Mouse (Mus musculus): ENCODE results near the gene Fgfr2. TPM values are rescaled to one million over a fixed set of nuclear protein-coding genes. Genes with fewer than 3 reads are reported as not detected.

Gene Fgfr2
- polyA plus RNA-seq, 1 experiment: 14.7 TPM

DNA sequence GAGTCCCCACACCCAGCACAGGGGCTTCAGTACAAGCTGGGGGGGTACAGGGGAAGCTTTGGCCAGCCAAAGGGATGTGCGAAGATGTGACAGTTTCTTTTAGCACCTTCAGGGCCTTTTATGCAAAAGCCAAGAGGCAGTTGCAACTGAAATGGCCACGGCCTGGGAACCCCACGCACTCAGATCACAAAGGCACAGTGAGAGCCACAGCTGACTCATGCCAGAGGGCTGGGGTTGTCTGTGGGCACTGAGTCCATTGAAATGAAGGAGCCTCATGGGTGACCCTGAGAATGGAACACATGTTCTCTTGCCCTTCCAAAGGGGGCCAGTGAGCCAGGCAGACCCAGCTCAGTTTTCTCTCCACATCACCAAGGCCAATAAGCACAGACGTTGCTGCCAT, 114.5 kb downstream of the Fgfr2 start:
- no peak overlapping the region for H3K27ac ChIP-seq (ENCODE audit: insufficient read depth, low read depth, low read length)
- H3K27me3 ChIP-seq (ENCODE audit: control insufficient read depth, insufficient read depth, low read length): no peaks in the 10 kb centered on the region
- TF ChIP-seq POLR2A (IDR thresholded peaks at IDR 0.05; ENCODE audit: low read depth, low read length): no peak
- no peak for TF ChIP-seq CTCF (IDR thresholded peaks at IDR 0.05; ENCODE audit: extremely low read depth, insufficient read length, insufficient replicate concordance, low read depth, low read length)
- WGBS: 99% methylated on average over 4 of the region's 4 CpGs
- H3K36me3 ChIP-seq (ENCODE audit: control insufficient read depth, insufficient read depth, low read length): peaks cover 3% of the 10 kb centered on the region; the same call in 1 of the 2 replicates
- H3K4me1 ChIP-seq (ENCODE audit: control insufficient read depth, insufficient read depth, insufficient read length, low read length): peaks cover 17% of the 10 kb centered on the region
- H3K4me3 ChIP-seq (ENCODE audit: low read depth, low read length): no peak overlapping the region

- 23% methylated on average over 11 of the region's 11 CpGs for WGBS
- TF ChIP-seq CTCF (IDR thresholded peaks at IDR 0.05; ENCODE audit: extremely low read depth, insufficient read length, insufficient replicate concordance, low read depth, low read length) (no peak), POLR2A (IDR thresholded peaks at IDR 0.05; ENCODE audit: low read depth, low read length) (no peak)
- Histone ChIP-seq H3K36me3 (ENCODE audit: control insufficient read depth, insufficient read depth, low read length) (no peaks in the 10 kb centered on the region; the same call in 1 of the 2 replicates), H3K27me3 (ENCODE audit: control insufficient read depth, insufficient read depth, low read length) (no peaks in the 10 kb centered on the region), H3K27ac (ENCODE audit: insufficient read depth, low read depth, low read length) (0 out of 2 replicates have a peak overlapping the region, but pooled peaks have one; percentile 12), H3K4me1 (ENCODE audit: control insufficient read depth, insufficient read depth, insufficient read length, low read length) (peaks cover 17% of the 10 kb centered on the region), H3K4me3 (ENCODE audit: low read depth, low read length) (no peak overlapping the region)
These were observed 115.8 kb downstream of the Fgfr2 start for GRCm38 (mm10) chr7:133007343-133007742.

- Histone ChIP-seq H3K36me3 (ENCODE audit: control insufficient read depth, insufficient read depth, low read length) (no peaks in the 10 kb centered on the region; the same call in 1 of the 2 replicates), H3K27me3 (ENCODE audit: control insufficient read depth, insufficient read depth, low read length) (no peaks in the 10 kb centered on the region), H3K27ac (ENCODE audit: insufficient read depth, low read depth, low read length) (no peak overlapping the region), H3K4me3 (ENCODE audit: low read depth, low read length) (no peak overlapping the region), H3K4me1 (ENCODE audit: control insufficient read depth, insufficient read depth, insufficient read length, low read length) (peaks cover 14% of the 10 kb centered on the region)
- no peak for TF ChIP-seq POLR2A (IDR thresholded peaks at IDR 0.05; ENCODE audit: low read depth, low read length)
- no peak for TF ChIP-seq CTCF (IDR thresholded peaks at IDR 0.05; ENCODE audit: extremely low read depth, insufficient read length, insufficient replicate concordance, low read depth, low read length)
- WGBS: 82% methylated on average over 7 of the region's 7 CpGs
These were observed 117.4 kb downstream of the Fgfr2 start for GRCm38 (mm10) chr7:133005772-133006171.

- H3K4me1 ChIP-seq (ENCODE audit: control insufficient read depth, insufficient read depth, insufficient read length, low read length): peaks cover 14% of the 10 kb centered on the region
- H3K36me3 ChIP-seq (ENCODE audit: control insufficient read depth, insufficient read depth, low read length): peaks cover 7% of the 10 kb centered on the region
- H3K27ac ChIP-seq (ENCODE audit: insufficient read depth, low read depth, low read length): no peak overlapping the region
- no peak overlapping the region for H3K4me3 ChIP-seq (ENCODE audit: low read depth, low read length)
- TF ChIP-seq CTCF (IDR thresholded peaks at IDR 0.05; ENCODE audit: extremely low read depth, insufficient read length, insufficient replicate concordance, low read depth, low read length) (peak; percentile 77; the same call in 1 of the 2 replicates), POLR2A (IDR thresholded peaks at IDR 0.05; ENCODE audit: low read depth, low read length) (no peak)
- H3K27me3 ChIP-seq (ENCODE audit: control insufficient read depth, insufficient read depth, low read length): no peaks in the 10 kb centered on the region
- 8% methylated on average over 3 of the region's 3 CpGs for WGBS
These were observed 119.7 kb downstream of the Fgfr2 start for GRCm38 (mm10) chr7:133003421-133003820.

DNA sequence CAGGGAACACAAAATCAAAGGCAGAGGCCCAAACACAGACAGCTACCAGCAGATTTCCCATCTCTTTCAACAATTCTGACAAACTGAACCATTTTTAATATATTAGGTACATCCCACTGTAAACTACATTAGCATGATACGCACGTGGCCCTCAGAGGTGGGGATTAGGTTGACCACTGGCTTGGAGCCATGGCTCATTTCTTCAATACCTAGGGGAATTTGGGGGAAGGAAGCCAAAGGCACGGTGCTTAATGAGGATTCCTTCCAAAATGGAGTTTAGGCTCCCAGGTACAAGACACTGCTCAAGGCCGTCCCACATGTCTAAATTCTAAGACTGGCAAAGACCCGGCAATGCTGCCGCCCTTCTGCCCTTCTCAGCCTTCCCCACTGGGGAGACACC, 120.9 kb downstream of the Fgfr2 start:
- H3K27me3 ChIP-seq (ENCODE audit: control insufficient read depth, insufficient read depth, low read length): no peaks in the 10 kb centered on the region
- peaks cover 16% of the 10 kb centered on the region for H3K36me3 ChIP-seq (ENCODE audit: control insufficient read depth, insufficient read depth, low read length)
- H3K4me1 ChIP-seq (ENCODE audit: control insufficient read depth, insufficient read depth, insufficient read length, low read length): peaks cover 5% of the 10 kb centered on the region
- H3K4me3 ChIP-seq (ENCODE audit: low read depth, low read length): no peak overlapping the region
- TF ChIP-seq POLR2A (IDR thresholded peaks at IDR 0.05; ENCODE audit: low read depth, low read length) (no peak), CTCF (IDR thresholded peaks at IDR 0.05; ENCODE audit: extremely low read depth, insufficient read length, insufficient replicate concordance, low read depth, low read length) (no peak)
- WGBS: 84% methylated on average over 6 of the region's 6 CpGs
- no peak overlapping the region for H3K27ac ChIP-seq (ENCODE audit: insufficient read depth, low read depth, low read length)

DNA sequence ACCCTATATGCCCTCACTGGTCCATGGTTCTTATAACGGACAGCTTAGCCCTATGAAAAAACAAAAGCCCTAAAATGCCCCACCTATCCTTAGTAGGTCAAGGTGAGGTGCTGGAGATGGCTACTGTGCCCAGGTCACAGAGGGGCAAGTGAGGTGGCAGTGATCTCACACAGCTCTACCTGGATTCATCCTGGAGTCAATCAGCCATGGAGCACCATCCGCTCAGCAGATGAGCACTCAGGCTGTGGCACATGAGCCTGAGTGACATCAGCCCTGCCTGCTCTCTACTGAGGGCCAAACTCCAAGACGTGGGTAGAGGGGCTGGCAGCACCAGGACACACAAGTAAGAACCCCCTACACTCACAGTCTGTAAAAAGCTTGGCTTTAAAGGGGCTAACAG, 121.8 kb downstream of the Fgfr2 start:
- H3K27me3 ChIP-seq (ENCODE audit: control insufficient read depth, insufficient read depth, low read length): no peaks in the 10 kb centered on the region
- H3K4me1 ChIP-seq (ENCODE audit: control insufficient read depth, insufficient read depth, insufficient read length, low read length): no peaks in the 10 kb centered on the region
- no peak for TF ChIP-seq POLR2A (IDR thresholded peaks at IDR 0.05; ENCODE audit: low read depth, low read length)
- no peak for TF ChIP-seq CTCF (IDR thresholded peaks at IDR 0.05; ENCODE audit: extremely low read depth, insufficient read length, insufficient replicate concordance, low read depth, low read length)
- 94% methylated on average over 3 of the region's 3 CpGs for WGBS
- peaks cover 20% of the 10 kb centered on the region for H3K36me3 ChIP-seq (ENCODE audit: control insufficient read depth, insufficient read depth, low read length)
- no peak overlapping the region for H3K27ac ChIP-seq (ENCODE audit: insufficient read depth, low read depth, low read length)
- H3K4me3 ChIP-seq (ENCODE audit: low read depth, low read length): no peak overlapping the region

DNA sequence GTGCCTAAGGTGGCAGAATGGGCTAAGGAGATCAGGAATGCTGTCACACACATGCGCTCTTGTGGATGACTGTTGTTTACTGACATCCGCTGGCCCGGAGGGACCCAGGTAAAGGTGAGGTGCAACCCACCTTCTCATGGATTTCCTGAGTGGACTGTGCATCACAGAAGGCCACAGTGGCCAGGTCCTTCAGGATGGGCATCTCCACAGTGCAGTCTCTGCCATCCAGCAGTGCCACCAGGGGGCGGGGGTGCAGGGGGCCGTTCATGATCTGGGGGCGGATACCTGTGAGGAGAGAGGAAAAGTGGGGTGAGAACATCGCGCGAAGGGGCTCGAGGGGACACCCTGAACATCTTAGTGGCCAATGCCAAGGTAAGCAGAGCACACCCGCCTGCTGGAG, 124.1 kb downstream of the Fgfr2 start:
- TF ChIP-seq POLR2A (IDR thresholded peaks at IDR 0.05; ENCODE audit: low read depth, low read length) (no peak), CTCF (IDR thresholded peaks at IDR 0.05; ENCODE audit: extremely low read depth, insufficient read length, insufficient replicate concordance, low read depth, low read length) (no peak)
- H3K4me3 ChIP-seq (ENCODE audit: low read depth, low read length): no peak overlapping the region

More for the DNA sequence above, 124.1 kb downstream of the Fgfr2 start:
- no peaks in the 10 kb centered on the region for H3K4me1 ChIP-seq (ENCODE audit: control insufficient read depth, insufficient read depth, insufficient read length, low read length)
- H3K27me3 ChIP-seq (ENCODE audit: control insufficient read depth, insufficient read depth, low read length): no peaks in the 10 kb centered on the region
- H3K27ac ChIP-seq (ENCODE audit: insufficient read depth, low read depth, low read length): no peak overlapping the region
- 93% methylated on average over 11 of the region's 11 CpGs for WGBS
- H3K36me3 ChIP-seq (ENCODE audit: control insufficient read depth, insufficient read depth, low read length): peaks cover 31% of the 10 kb centered on the region

Data from small intestine, adult 2 months (tissue).